8 mouse cellular contexts compared by ENCODE assay signal in the genomic region with DNA sequence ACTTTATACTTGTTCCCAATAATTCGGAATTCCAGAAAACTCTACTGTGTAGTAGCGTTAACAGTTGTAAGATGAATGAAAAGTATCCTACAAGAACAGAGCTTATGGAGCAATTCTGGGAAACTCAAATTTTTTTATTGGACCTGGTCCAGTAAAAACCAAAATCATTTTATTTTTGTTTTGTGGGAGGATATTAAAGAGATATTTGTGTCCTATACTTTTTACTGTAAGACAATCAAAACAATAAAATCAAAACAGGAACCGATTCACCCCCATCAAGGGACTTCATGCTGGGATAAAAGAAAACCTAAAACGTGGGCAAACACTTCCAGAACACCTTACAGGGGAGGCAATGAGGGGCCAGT. TPM values are rescaled to one million over a fixed set of nuclear protein-coding genes. Genes with fewer than 3 reads are reported as not detected.
DNase-seq lines count a peak whose midpoint lies in the region; ATAC-seq and TF ChIP-seq lines count a peak whose summit lies in the region.

No protein-coding gene starts in this region.

- intact Hi-C loops in heart, postnatal 10 days (cut with DNase I) = no loop called here

- H3K4me2 ChIP-seq in liver, embryonic 11.5 days = peak overlapping the region; percentile 73

- H3K27me3 ChIP-seq in heart, embryonic 10.5 days (ENCODE audit: insufficient read depth, poor library complexity, severe bottlenecking) = no peaks in the 10 kb centered on the region
- H3K27me3 ChIP-seq in C2C12 (ENCODE audit: control insufficient read depth, insufficient read depth, insufficient read length) = peaks cover 3% of the 10 kb centered on the region
- H3K27me3 ChIP-seq in forebrain, embryonic 10.5 days (ENCODE audit: poor library complexity, severe bottlenecking) = no peaks in the 10 kb centered on the region
- H3K27me3 ChIP-seq in liver, embryonic 11.5 days (replicated peaks; ENCODE audit: control insufficient read depth, insufficient read depth, low read length) = no peaks in the 10 kb centered on the region

- 18% methylated on average over 4 of the region's 4 CpGs for WGBS in heart, embryonic 10.5 days
- WGBS in forebrain, embryonic 10.5 days = 27% methylated on average over 4 of the region's 4 CpGs
- WGBS in liver, embryonic 11.5 days = 21% methylated on average over 4 of the region's 4 CpGs

- no peak overlapping the region for H3ac ChIP-seq in C2C12 (ENCODE audit: control insufficient read depth, insufficient read length, low read depth)

- DNase-seq in heart, embryonic 10.5 days (ENCODE audit: low spot score) = no peak
- no peak for DNase-seq in heart, postnatal 10 days
- no peak for DNase-seq in forebrain, embryonic 10.5 days (ENCODE audit: extremely low spot score, low spot score)
- no peak for DNase-seq in liver, embryonic 11.5 days (ENCODE audit: low spot score)
- DNase-seq in layer of hippocampus, postnatal 25 days (ENCODE audit: extremely low spot score in 1 of 2, low spot score in 1 of 2) = no peak
- no peak for DNase-seq in layer of hippocampus, adult 18-20 months (ENCODE audit: low spot score in 2 of 2)
- no peak for DNase-seq in adrenal gland, postnatal 4 days (ENCODE audit: low spot score in 2 of 2)

- peaks cover 42% of the 10 kb centered on the region for H3K79me2 ChIP-seq in C2C12 (ENCODE audit: control insufficient read depth, insufficient read depth)

- H3K27ac ChIP-seq in heart, embryonic 10.5 days = peak overlapping the region; percentile 81
- H3K27ac ChIP-seq in forebrain, embryonic 10.5 days = peak overlapping the region; percentile 85
- no peak overlapping the region; the same call in 1 of the 2 replicates for H3K27ac ChIP-seq in liver, embryonic 11.5 days (ENCODE audit: low read depth, low read length)

- peak overlapping the region; percentile 91 for H3K4me3 ChIP-seq in heart, embryonic 10.5 days
- peak overlapping the region; percentile 16 for H3K4me3 ChIP-seq in C2C12 (ENCODE audit: insufficient read depth, poor library complexity, severe bottlenecking)
- peak overlapping the region; percentile 88 for H3K4me3 ChIP-seq in forebrain, embryonic 10.5 days
- H3K4me3 ChIP-seq in liver, embryonic 11.5 days (ENCODE audit: low read depth, low read length) = peak overlapping the region; percentile 55

- peaks cover 18% of the 10 kb centered on the region for H3K4me1 ChIP-seq in heart, embryonic 10.5 days
- peaks cover 34% of the 10 kb centered on the region for H3K4me1 ChIP-seq in forebrain, embryonic 10.5 days
- H3K4me1 ChIP-seq in liver, embryonic 11.5 days (replicated peaks; ENCODE audit: control insufficient read depth, insufficient read depth, low read length) = peaks cover 18% of the 10 kb centered on the region

- ATAC-seq in liver, embryonic 11.5 days (replicated peaks; ENCODE audit: low FRiP score) = no peak

- 0 out of 2 replicates have a peak overlapping the region, but pooled peaks have one; percentile 56 for H3K9ac ChIP-seq in liver, embryonic 11.5 days (ENCODE audit: low read depth, low read length)

- H3K9me3 ChIP-seq in heart, embryonic 10.5 days = no peaks in the 10 kb centered on the region
- no peaks in the 10 kb centered on the region for H3K9me3 ChIP-seq in forebrain, embryonic 10.5 days
- no peaks in the 10 kb centered on the region for H3K9me3 ChIP-seq in liver, embryonic 11.5 days (ENCODE audit: control insufficient read depth, low read length)

- TF ChIP-seq CTCF in C2C12 (IDR thresholded peaks at IDR 0.05; ENCODE audit: control insufficient read depth, insufficient read depth, insufficient read length) = no peak

- H3K36me3 ChIP-seq in heart, embryonic 10.5 days = no peaks in the 10 kb centered on the region
- H3K36me3 ChIP-seq in C2C12 (ENCODE audit: control insufficient read depth, insufficient read depth) = peaks cover 7% of the 10 kb centered on the region
- peaks cover 15% of the 10 kb centered on the region for H3K36me3 ChIP-seq in forebrain, embryonic 10.5 days (replicated peaks)
- H3K36me3 ChIP-seq in liver, embryonic 11.5 days (ENCODE audit: control insufficient read depth, insufficient read depth, low read length) = no peaks in the 10 kb centered on the region

- peaks cover 40% of the 10 kb centered on the region for H3K79me3 ChIP-seq in C2C12 (ENCODE audit: low read depth)

TF ChIP-seq in C2C12, 6 proteins besides CTCF, POLR2A, EP300 and RAD21:
- no peak for TF ChIP-seq MYOG (IDR thresholded peaks at IDR 0.05; ENCODE audit: control insufficient read depth, extremely low read depth, insufficient read length)
- no peak for TF ChIP-seq USF1 (IDR thresholded peaks at IDR 0.05; ENCODE audit: low read depth)
- TF ChIP-seq CEBPB (IDR thresholded peaks at IDR 0.05; ENCODE audit: low read depth) = no peak
- no peak for TF ChIP-seq MYOD1 (IDR thresholded peaks at IDR 0.05; ENCODE audit: control insufficient read depth, insufficient read length, low read depth)
- no peak for TF ChIP-seq FOSL1 (IDR thresholded peaks at IDR 0.05; ENCODE audit: insufficient read depth, low read length, poor library complexity, severe bottlenecking)
- no peak for TF ChIP-seq MAX (IDR thresholded peaks at IDR 0.05)

RNA-seq across cellular contexts. Expression of a gene that starts 0.7 kb away (rescaled TPM):
- 99.6 and 101 TPM in 2 replicates for polyA plus RNA-seq in heart, embryonic 10.5 days (2016; fragmentation: Nextera tagmentation; extraction: Ambion mirVana)
- 10 to 100 TPM; 28.8 to 34.8 TPM for total RNA-seq in heart, postnatal 10 days (2021)
- polyA plus RNA-seq in C2C12 (2012; fragmentation: generic; extraction: Trizol) = 97.4 TPM
- 142 and 145 TPM in 2 replicates for polyA plus RNA-seq in forebrain, embryonic 10.5 days (2016; fragmentation: Nextera tagmentation; extraction: Ambion mirVana)
- polyA plus RNA-seq in liver, embryonic 11.5 days (2014; fragmentation: Nextera tagmentation; extraction: Ambion mirVana) = 98.4 and 106 TPM in 2 replicates
- total RNA-seq in layer of hippocampus, postnatal 25 days (2021) = 10 to 100 TPM; 69.8 to 76.4 TPM
- total RNA-seq in layer of hippocampus, adult 18-20 months (2021) = 10 to 100 TPM; 64.8 to 70.2 TPM
- 10 to 100 TPM; 87.0 to 95.3 TPM for total RNA-seq in adrenal gland, postnatal 4 days (2021)

Comparison
In these comparisons a context has a peak if more than half of its experiments do, and no peak if none do; other contexts are left out.
1. H3K4me3 ChIP-seq: peak in every context shown above with its lines; median percentile 91 in heart, embryonic 10.5 days; 88 in forebrain, embryonic 10.5 days; 55 in liver, embryonic 11.5 days; 16 in C2C12.